Mouse (Mus musculus) G1E (cell line): Measurements from ENCODE around the gene Smim24.

Source experiments
- CTCF ChIP-seq: IDR thresholded peaks from 2 replicates; pipeline ENCODE4 v1.5.1; 2012; ENCODE audit warnings: low read depth, low read length, inconsistent platforms, mixed read lengths
- GATA1 ChIP-seq: IDR thresholded peaks from 2 replicates; pipeline ENCODE4 v1.6.1; 2012; ENCODE audit warnings: borderline replicate concordance, low read length, inconsistent platforms, mixed read lengths
- POLR2AphosphoS5 ChIP-seq: IDR thresholded peaks from 2 replicates; pipeline ENCODE4 v1.6.1; 2012; ENCODE audit warnings: low read depth, low read length, inconsistent platforms; ENCODE audit not compliant: insufficient replicate concordance

GRCm38 (mm10) chr10:81421797-81422100, 28.9 kb downstream of the Smim24 start:
- TF ChIP-seq CTCF, result no peak
- TF ChIP-seq POLR2AphosphoS5, result no peak
- no peak for TF ChIP-seq GATA1
